Mouse (Mus musculus): ENCODE data around the gene Gm26602. TPM values are rescaled to one million over a fixed set of nuclear protein-coding genes. Genes with fewer than 3 reads are reported as not detected.

The Gm26602 gene
- polyA plus RNA-seq, 1 experiment: not detected

GRCm38 (mm10) chr10:79917532-79918100 is 7.0 kb downstream of the Gm26602 start:
- no peak for DNase-seq (ENCODE audit: low read depth)

- no peak for DNase-seq (ENCODE audit: low read depth)
Observed at GRCm38 (mm10) chr10:79918231-79919078, 7.8 kb downstream of the Gm26602 start.

GRCm38 (mm10) chr10:79919251-79919849 is 8.7 kb downstream of the Gm26602 start:
- no peak for DNase-seq (ENCODE audit: low read depth)

DNA sequence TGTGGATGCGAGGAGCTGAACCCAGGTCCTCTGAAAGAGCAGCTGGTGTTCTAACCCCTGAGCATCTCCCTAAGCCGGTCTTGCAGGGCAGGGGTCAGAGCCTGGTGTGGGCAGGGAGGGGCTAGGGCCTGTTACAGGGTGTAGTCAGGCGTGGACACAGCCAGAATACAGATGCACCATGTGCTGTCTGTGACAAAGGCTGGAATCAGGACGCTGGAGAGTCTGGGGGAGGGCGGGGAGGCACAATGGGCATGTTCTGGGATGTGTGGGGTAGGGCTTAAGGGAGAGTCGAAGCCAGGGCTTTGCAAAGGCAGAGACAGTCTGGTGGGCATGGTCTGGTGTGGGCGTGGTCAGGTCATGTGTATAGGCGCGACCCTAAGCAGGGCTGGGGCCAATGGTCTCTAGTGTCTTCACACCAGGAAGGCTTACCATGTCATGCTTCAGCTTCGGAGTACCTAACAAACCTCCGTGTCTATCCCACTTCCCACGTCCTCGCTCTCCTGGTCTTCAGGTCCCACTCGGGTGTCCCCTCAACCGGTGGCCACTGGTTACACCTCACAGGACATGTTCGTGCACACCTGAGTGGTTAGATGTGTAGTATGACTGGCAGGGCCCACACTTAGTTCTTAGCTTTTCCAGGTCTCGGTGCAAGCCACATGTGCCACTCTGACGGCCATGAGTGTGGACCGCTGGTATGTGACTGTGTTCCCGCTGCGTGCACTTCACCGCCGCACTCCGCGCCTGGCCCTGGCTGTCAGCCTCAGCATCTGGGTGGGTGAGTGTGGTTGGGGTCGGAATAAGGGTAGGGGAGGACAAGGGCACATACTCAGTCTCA is 9.6 kb downstream of the Gm26602 start:
- no peak for DNase-seq (ENCODE audit: low read depth)

DNA sequence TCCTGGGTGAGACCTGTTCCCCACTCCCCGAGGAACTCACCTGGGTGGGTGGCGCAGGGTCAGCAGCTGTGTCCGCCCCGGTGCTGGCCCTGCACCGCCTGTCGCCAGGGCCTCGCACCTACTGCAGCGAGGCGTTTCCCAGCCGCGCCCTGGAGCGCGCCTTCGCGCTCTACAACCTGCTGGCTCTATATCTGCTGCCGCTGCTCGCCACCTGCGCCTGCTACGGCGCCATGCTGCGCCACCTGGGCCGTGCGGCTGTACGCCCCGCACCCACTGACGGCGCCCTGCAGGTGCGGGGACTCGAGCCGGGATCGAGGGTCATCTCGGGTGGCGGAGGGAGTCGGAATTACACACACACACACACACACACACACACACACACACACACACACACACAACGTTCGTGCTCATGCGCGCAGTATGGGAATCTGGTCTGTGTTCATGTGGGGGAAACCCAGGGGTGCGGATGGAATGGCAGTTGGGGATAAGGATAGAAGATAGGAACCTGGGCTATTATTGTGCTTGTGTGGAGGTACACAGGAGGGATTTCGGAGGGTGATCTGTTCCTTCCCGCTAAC is 10.4 kb downstream of the Gm26602 start, which contains the start of gene R3hdm4:
Gene R3hdm4 (minus strand): TSS at position 251 of the 578 bp plus-strand sequence.
- no peak for DNase-seq (ENCODE audit: low read depth)

- DNase-seq (ENCODE audit: low read depth): no peak
Observed at GRCm38 (mm10) chr10:79921572-79921971, 10.9 kb downstream of the Gm26602 start.

- no peak for DNase-seq (ENCODE audit: low read depth)
Observed at GRCm38 (mm10) chr10:79924998-79925784, 14.5 kb downstream of the Gm26602 start.

- DNase-seq (ENCODE audit: low read depth): no peak
Observed at GRCm38 (mm10) chr10:79925785-79926490, 15.3 kb downstream of the Gm26602 start.

GRCm38 (mm10) chr10:79926491-79927323 is 16.1 kb downstream of the Gm26602 start, which contains the start of gene Arid3a:
Gene Arid3a, plus strand, starts transcription at chr10:79927043.
- no peak for DNase-seq (ENCODE audit: low read depth)

GRCm38 (mm10) chr10:79927324-79928029 is 16.8 kb downstream of the Gm26602 start:
- DNase-seq (ENCODE audit: low read depth): no peak

DNA sequence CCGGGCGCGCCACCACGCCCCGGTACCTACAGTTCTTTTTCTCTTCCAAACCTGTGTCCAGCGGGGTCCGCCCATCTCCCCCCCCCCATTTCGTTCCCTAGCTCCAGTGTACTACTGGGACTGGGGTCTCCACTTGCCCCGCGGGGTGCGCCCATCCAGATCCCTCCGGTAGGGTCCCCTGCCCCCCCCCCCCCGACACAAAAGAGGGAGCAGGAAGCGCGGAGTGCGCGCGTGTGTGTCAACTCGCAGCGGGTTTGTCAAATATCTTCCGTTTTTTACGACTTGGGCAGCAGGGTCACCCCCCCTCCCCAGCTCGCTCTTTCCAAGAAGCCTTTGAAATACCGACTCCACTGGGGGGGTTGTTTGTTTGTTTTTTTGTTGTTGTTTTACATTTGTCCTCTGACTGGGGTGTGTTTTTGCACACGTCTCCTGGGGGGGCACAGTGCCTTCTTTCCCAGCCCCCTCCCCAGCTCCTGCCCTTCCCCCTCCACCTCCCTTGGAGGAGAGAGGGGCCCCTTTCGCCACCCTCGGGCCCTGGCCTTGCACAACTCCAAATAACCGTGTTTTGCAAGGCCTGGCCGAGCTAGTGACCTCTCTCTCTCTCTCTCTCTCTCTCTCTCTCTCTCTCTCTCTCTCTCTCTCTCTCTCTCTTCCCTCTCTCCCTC is 17.5 kb downstream of the Gm26602 start:
- DNase-seq (ENCODE audit: low read depth): no peak

GRCm38 (mm10) chr10:79928907-79929701 is 18.4 kb downstream of the Gm26602 start:
- no peak for DNase-seq (ENCODE audit: low read depth)

GRCm38 (mm10) chr10:79929967-79930825 is 19.5 kb downstream of the Gm26602 start:
- DNase-seq (ENCODE audit: low read depth): no peak

- DNase-seq (ENCODE audit: low read depth): no peak
Observed at GRCm38 (mm10) chr10:79930826-79931186, 20.1 kb downstream of the Gm26602 start.

- no peak for DNase-seq (ENCODE audit: low read depth)
Observed at GRCm38 (mm10) chr10:79931797-79932196, 21.1 kb downstream of the Gm26602 start.

DNA sequence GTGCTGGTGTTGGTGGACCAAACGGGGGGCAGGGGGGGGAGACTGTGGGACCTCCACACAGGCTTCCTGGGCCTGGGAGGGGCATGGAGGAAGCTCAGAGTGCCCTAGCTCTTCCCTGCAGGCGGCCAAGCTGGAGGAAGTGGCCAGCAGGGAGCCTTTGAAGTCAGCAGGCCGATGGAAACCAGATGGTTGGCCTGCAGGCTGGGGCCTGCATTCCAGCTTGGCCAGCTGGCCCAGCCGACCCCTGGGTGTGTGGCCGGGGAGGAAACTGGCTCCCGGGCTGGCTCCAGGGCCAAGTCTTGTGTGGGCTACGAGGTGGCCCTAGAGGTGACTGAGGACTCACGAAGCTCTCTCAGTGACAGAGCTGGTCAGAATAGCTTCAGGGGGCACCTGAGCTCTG is 22.1 kb downstream of the Gm26602 start:
- DNase-seq (ENCODE audit: low read depth): no peak
